Mouse (Mus musculus) c-Kit-positive CD71-positive TER-119-negative erythroid progenitor cells, embryonic 14.5 days (primary cell): Measurements from ENCODE around the gene Gpr83.

ENCODE experiments used
- DNase-seq: peaks from one replicate; pipeline ENCODE4 v3.0.0-alpha.2; 2013; ENCODE audit warnings: low read depth

Gpr83 gene

GRCm38 (mm10) chr9:14859868-14860639 lies at the start of gene Gpr83:
Gpr83 (plus strand) TSS chr9:14860210.
- no peak for DNase-seq

- DNase-seq = no peak
Observed at GRCm38 (mm10) chr9:14821396-14821795, 38.6 kb upstream of the Gpr83 start.

GRCm38 (mm10) chr9:14824840-14825239 lies 35.2 kb upstream of the Gpr83 start:
- DNase-seq = no peak

- no peak for DNase-seq
Observed at GRCm38 (mm10) chr9:14827875-14828274, 32.1 kb upstream of the Gpr83 start.

GRCm38 (mm10) chr9:14832046-14832445 lies 28.0 kb upstream of the Gpr83 start:
- DNase-seq = no peak

GRCm38 (mm10) chr9:14835335-14836075 lies 24.5 kb upstream of the Gpr83 start:
- DNase-seq = no peak

- DNase-seq = no peak
Observed at GRCm38 (mm10) chr9:14839527-14839926, 20.5 kb upstream of the Gpr83 start.

GRCm38 (mm10) chr9:14839970-14840369 lies 20.0 kb upstream of the Gpr83 start:
- DNase-seq = no peak

- DNase-seq = no peak
Observed at GRCm38 (mm10) chr9:14841878-14842761, 17.9 kb upstream of the Gpr83 start.

- no peak for DNase-seq
Observed at GRCm38 (mm10) chr9:14843311-14843857, 16.6 kb upstream of the Gpr83 start.

GRCm38 (mm10) chr9:14843901-14844300 lies 16.1 kb upstream of the Gpr83 start:
- no peak for DNase-seq

GRCm38 (mm10) chr9:14846428-14846827 lies 13.6 kb upstream of the Gpr83 start:
- DNase-seq = peak; percentile 9

GRCm38 (mm10) chr9:14848267-14848935 lies 11.6 kb upstream of the Gpr83 start:
- DNase-seq = no peak

- DNase-seq = no peak
Observed at GRCm38 (mm10) chr9:14854585-14854984, 5.4 kb upstream of the Gpr83 start.

- no peak for DNase-seq
Observed at GRCm38 (mm10) chr9:14856922-14857654, 2.9 kb upstream of the Gpr83 start.

- no peak for DNase-seq
Observed at GRCm38 (mm10) chr9:14858170-14858706, 1.8 kb upstream of the Gpr83 start.

- no peak for DNase-seq
Observed at GRCm38 (mm10) chr9:14858782-14859181, 1.2 kb upstream of the Gpr83 start.

GRCm38 (mm10) chr9:14863126-14863525 lies 3.1 kb downstream of the Gpr83 start:
- DNase-seq = no peak

- DNase-seq = no peak
Observed at GRCm38 (mm10) chr9:14864726-14865125, 4.7 kb downstream of the Gpr83 start.

GRCm38 (mm10) chr9:14866957-14867356 lies 6.9 kb downstream of the Gpr83 start:
- DNase-seq = no peak

- DNase-seq = no peak
Observed at GRCm38 (mm10) chr9:14868326-14868725, 8.3 kb downstream of the Gpr83 start.
